10 mouse cellular contexts compared by ENCODE assay signal in genomic region chr15:85947541-85947940, GRCm38 (mm10).
DNase-seq lines count a peak whose midpoint lies in the region; ATAC-seq lines count a peak whose summit lies in the region.
"Had no signal": no experiment of that assay in that cellular context is flagged by ENCODE, and none has a peak within 500 bp of the region (broad histone marks: within the 10 kb centered on the region; RNA-seq: fewer than 3 reads in every experiment).

No protein-coding gene starts in this region.

- H3K27ac ChIP-seq in heart, embryonic 10.5 days, result 0 out of 2 replicates have a peak overlapping the region, but pooled peaks have one; percentile 9
- no peak overlapping the region for H3K27ac ChIP-seq in heart, embryonic 12.5 days (ENCODE audit: poor library complexity, severe bottlenecking)
- H3K27ac ChIP-seq in forebrain, embryonic 15.5 days (replicated peaks), result peak overlapping the region; percentile 72
- H3K27ac ChIP-seq in midbrain, embryonic 12.5 days (replicated peaks), result peak overlapping the region; percentile 5

- H3K27me3 ChIP-seq in heart, embryonic 10.5 days (ENCODE audit: insufficient read depth, poor library complexity, severe bottlenecking), result no peaks in the 10 kb centered on the region
- H3K27me3 ChIP-seq in heart, embryonic 12.5 days (replicated peaks), result no peaks in the 10 kb centered on the region
- no peaks in the 10 kb centered on the region for H3K27me3 ChIP-seq in forebrain, embryonic 15.5 days
- no peaks in the 10 kb centered on the region for H3K27me3 ChIP-seq in midbrain, embryonic 12.5 days
- H3K27me3 ChIP-seq: limb, embryonic 12.5 days had no signal

- no peak overlapping the region for H3K9ac ChIP-seq in heart, embryonic 12.5 days
- no peak overlapping the region for H3K9ac ChIP-seq in forebrain, embryonic 15.5 days (replicated peaks)
- H3K9ac ChIP-seq in midbrain, embryonic 12.5 days (replicated peaks), result no peak overlapping the region
- H3K9ac ChIP-seq: limb, embryonic 12.5 days had no signal

- peaks cover 46% of the 10 kb centered on the region for H3K4me1 ChIP-seq in heart, embryonic 10.5 days
- H3K4me1 ChIP-seq in heart, embryonic 12.5 days (replicated peaks), result peaks cover 32% of the 10 kb centered on the region
- peaks cover 29% of the 10 kb centered on the region for H3K4me1 ChIP-seq in forebrain, embryonic 15.5 days
- peaks cover 26% of the 10 kb centered on the region for H3K4me1 ChIP-seq in midbrain, embryonic 12.5 days

- no peaks in the 10 kb centered on the region for H3K36me3 ChIP-seq in heart, embryonic 10.5 days
- H3K36me3 ChIP-seq in heart, embryonic 12.5 days, result no peaks in the 10 kb centered on the region
- H3K36me3 ChIP-seq in forebrain, embryonic 15.5 days, result no peaks in the 10 kb centered on the region
- no peaks in the 10 kb centered on the region for H3K36me3 ChIP-seq in midbrain, embryonic 12.5 days
- H3K36me3 ChIP-seq: limb, embryonic 12.5 days had no signal

- no peak for ATAC-seq in heart, embryonic 12.5 days (ENCODE audit: insufficient number of reproducible peaks, low FRiP score)
- ATAC-seq in forebrain, embryonic 15.5 days (replicated peaks), result peak; percentile 78
- ATAC-seq in midbrain, embryonic 12.5 days (ENCODE audit: low FRiP score, low read depth), result peak; percentile 56
- ATAC-seq in frontal cortex, adult (ENCODE audit: low TSS enrichment), result no peak

- no peak overlapping the region for H3K4me2 ChIP-seq in heart, embryonic 12.5 days
- peak overlapping the region; percentile 31 for H3K4me2 ChIP-seq in forebrain, embryonic 15.5 days (replicated peaks)
- peak overlapping the region; percentile 20 for H3K4me2 ChIP-seq in midbrain, embryonic 12.5 days (replicated peaks)
- H3K4me2 ChIP-seq: limb, embryonic 12.5 days had no signal

- WGBS in heart, embryonic 10.5 days, result 74% methylated on average over 9 of the region's 9 CpGs
- WGBS in heart, embryonic 12.5 days, result 64% methylated on average over 9 of the region's 9 CpGs
- WGBS in forebrain, embryonic 15.5 days, result 8% methylated on average over 9 of the region's 9 CpGs
- WGBS in midbrain, embryonic 12.5 days, result 13% methylated on average over 9 of the region's 9 CpGs

- DNase-seq in heart, embryonic 10.5 days (ENCODE audit: low spot score), result no peak
- peak; percentile 40 for DNase-seq in ZHBTc4 (ENCODE audit: low read depth, low spot score)
- DNase-seq in cerebellum, postnatal 14 days, result no peak
- DNase-seq in ovary, postnatal 10 days (ENCODE audit: low spot score), result no peak
- DNase-seq: cerebellum, adult 9-11 months had no signal

- no peaks in the 10 kb centered on the region for H3K9me3 ChIP-seq in heart, embryonic 10.5 days
- H3K9me3 ChIP-seq in heart, embryonic 12.5 days (replicated peaks), result no peaks in the 10 kb centered on the region
- no peaks in the 10 kb centered on the region for H3K9me3 ChIP-seq in forebrain, embryonic 15.5 days
- H3K9me3 ChIP-seq in midbrain, embryonic 12.5 days, result no peaks in the 10 kb centered on the region
- H3K9me3 ChIP-seq: limb, embryonic 12.5 days had no signal

- no peak overlapping the region for H3K4me3 ChIP-seq in heart, embryonic 10.5 days
- no peak overlapping the region for H3K4me3 ChIP-seq in heart, embryonic 12.5 days
- H3K4me3 ChIP-seq in forebrain, embryonic 15.5 days, result peak overlapping the region; percentile 15; the same call in 1 of the 2 replicates
- H3K4me3 ChIP-seq in midbrain, embryonic 12.5 days, result no peak overlapping the region
- H3K4me3 ChIP-seq: limb, embryonic 12.5 days had no signal

Comparison
In these comparisons a context has a peak if more than half of its experiments do, and no peak if none do; other contexts are left out.
1. ATAC-seq: peak in forebrain, embryonic 15.5 days (single experiment) and midbrain, embryonic 12.5 days (single experiment); none in heart, embryonic 12.5 days (single experiment) and frontal cortex, adult (single experiment).